Mouse (Mus musculus): ENCODE data around the gene Dicer1.

GRCm38 (mm10) chr12:104738446-104738845, 13.3 kb downstream of the Dicer1 start:
- no peak for TF ChIP-seq POLR2A (IDR thresholded peaks at IDR 0.05; ENCODE audit: insufficient read length, low read depth)
- TF ChIP-seq TCF12 (IDR thresholded peaks at IDR 0.05; ENCODE audit: insufficient read depth, poor library complexity, severe bottlenecking) = no peak
- no peak for TF ChIP-seq MAX (IDR thresholded peaks at IDR 0.05; ENCODE audit: low read depth)
- no peak for TF ChIP-seq MYOD1 (IDR thresholded peaks at IDR 0.05; ENCODE audit: control insufficient read depth in 1 of 3, insufficient read length in 2 of 3, low read depth in 2 of 3)
- TF ChIP-seq SRF (IDR thresholded peaks at IDR 0.05; ENCODE audit: control insufficient read depth, insufficient read length, low read depth) = no peak
- TF ChIP-seq MYOG (IDR thresholded peaks at IDR 0.05; ENCODE audit: control insufficient read depth in 1 of 3, insufficient read depth in 1 of 3, insufficient read length in 2 of 3, low read depth in 2 of 3) = no peak
- TF ChIP-seq USF1 (IDR thresholded peaks at IDR 0.05; ENCODE audit: low read depth) = no peak
- TF ChIP-seq POLR2AphosphoS2 (IDR thresholded peaks at IDR 0.05; ENCODE audit: insufficient read length, low read depth) = no peak
